Mouse (Mus musculus) stomach, embryonic 16.5 days (tissue): ENCODE data around the gene Ccdc9b. TPM values are rescaled to one million over a fixed set of nuclear protein-coding genes. Genes with fewer than 3 reads are reported as not detected.

Experiments used
- ATAC-seq: fragments of 200-750 bp; cut with Nextera tagmentation; 2 replicates; pipeline ENCODE4 v1.8.0; 2017; ENCODE audit warnings: moderate number of reproducible peaks, moderate TSS enrichment; ENCODE audit not compliant: insufficient read depth, low FRiP score
- H3K27ac ChIP-seq: fragments of 300-500 bp; sonication (generic); 2 replicates; pipeline ENCODE4 v1.5.1; 2014; ENCODE audit warnings: low read length
- H3K27me3 ChIP-seq: fragments of 300-500 bp; sonication (generic); 2 replicates; pipeline ENCODE4 v1.6.1; 2014; ENCODE audit warnings: low read length, control low read depth, mixed read lengths; ENCODE audit not compliant: control insufficient read depth, insufficient read depth
- H3K36me3 ChIP-seq: fragments of 300-500 bp; sonication (generic); 2 replicates; pipeline ENCODE4 v1.6.1; 2014; ENCODE audit warnings: low read length; ENCODE audit not compliant: control insufficient read depth, insufficient read depth
- H3K4me1 ChIP-seq: fragments of 300-500 bp; sonication (generic); 2 replicates; pipeline ENCODE4 v1.6.1; 2014; ENCODE audit warnings: low read length, control low read depth, mixed read lengths; ENCODE audit not compliant: control insufficient read depth, insufficient read depth
- H3K4me2 ChIP-seq: fragments of 300-500 bp; sonication (generic); 2 replicates; pipeline ENCODE4 v1.6.1; 2014; ENCODE audit warnings: low read depth, low read length, mixed read lengths
- H3K4me3 ChIP-seq: fragments of 300-500 bp; sonication (generic); replicated peaks from 2 replicates; pipeline ENCODE4 v1.5.1; 2014; ENCODE audit warnings: mild to moderate bottlenecking, low read length
- H3K9ac ChIP-seq: fragments of 300-500 bp; sonication (generic); 2 replicates; pipeline ENCODE4 v1.6.1; 2014; ENCODE audit warnings: low read length
- H3K9me3 ChIP-seq: fragments of 300-500 bp; sonication (generic); replicated peaks from 2 replicates; pipeline ENCODE4 v1.6.1; 2016; ENCODE audit warnings: low read length, control low read depth; ENCODE audit not compliant: control insufficient read depth
- WGBS: fragments of 180-500 bp; shearing (Covaris S2); extraction: QIAGEN DNeasy Blood & Tissue Kit; methylation state at CpG from one replicate; pipeline ENCODE4 v1.1.7; 2014; 5-methylcytosine and 5-hydroxymethylcytosine counted together
- polyA plus RNA-seq: library from polyadenylated mRNA; unstranded; fragments of >200 nt; fragmentation: Nextera tagmentation; extraction: Ambion mirVana; gene quantifications from 2 replicates; pipeline ENCODE4 v1.2.1, GENCODE M21; 2015

Gene Ccdc9b
- polyA plus RNA-seq, 1 experiment from 2014 or later: 2.9 TPM

- no peaks in the 10 kb centered on the region; the same call in 1 of the 2 replicates for H3K27me3 ChIP-seq
- no peak overlapping the region for H3K9ac ChIP-seq
- no peak overlapping the region for H3K4me2 ChIP-seq
- H3K4me3 ChIP-seq: no peak overlapping the region
- 4% methylated on average over 3 of the region's 3 CpGs for WGBS
- peak; percentile 45; the same call in 1 of the 2 replicates for ATAC-seq
- no peak overlapping the region for H3K27ac ChIP-seq
- H3K9me3 ChIP-seq: no peaks in the 10 kb centered on the region
- no peaks in the 10 kb centered on the region for H3K36me3 ChIP-seq
- H3K4me1 ChIP-seq: peaks cover 18% of the 10 kb centered on the region
These were observed 31.9 kb downstream of the Ccdc9b start for GRCm38 (mm10) chr2:118730622-118730915.

- Histone ChIP-seq H3K27ac (no peak overlapping the region), H3K9ac (no peak overlapping the region), H3K27me3 (no peaks in the 10 kb centered on the region; the same call in 1 of the 2 replicates), H3K4me3 (no peak overlapping the region), H3K36me3 (no peaks in the 10 kb centered on the region), H3K4me2 (no peak overlapping the region), H3K4me1 (peaks cover 18% of the 10 kb centered on the region), H3K9me3 (no peaks in the 10 kb centered on the region)
- 21% methylated on average over 8 of the region's 8 CpGs for WGBS
- ATAC-seq: no peak
These were observed 32.4 kb downstream of the Ccdc9b start for GRCm38 (mm10) chr2:118729816-118730621.

DNA sequence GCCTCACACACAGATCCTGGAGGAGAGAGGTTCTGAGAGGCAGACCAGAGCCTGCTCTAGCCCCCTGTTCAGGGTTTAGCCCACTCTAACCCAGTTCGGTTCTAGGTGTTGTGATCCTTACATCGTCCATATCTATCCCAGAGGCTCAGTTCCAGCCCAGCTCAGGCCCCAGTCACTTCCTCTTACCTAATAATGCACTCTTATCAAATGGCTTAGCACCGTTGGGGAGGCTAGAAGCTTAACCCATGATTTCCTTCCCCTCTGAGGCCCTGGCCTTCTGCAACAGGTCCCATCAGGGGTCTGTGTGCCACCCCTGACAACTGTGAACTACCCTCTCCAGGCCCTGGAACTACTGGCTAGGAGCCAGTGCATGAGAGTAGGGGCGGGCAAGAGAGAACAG is 33.3 kb downstream of the Ccdc9b start:
- H3K27ac ChIP-seq: 0 out of 2 replicates have a peak overlapping the region, but pooled peaks have one; percentile 18

DNA sequence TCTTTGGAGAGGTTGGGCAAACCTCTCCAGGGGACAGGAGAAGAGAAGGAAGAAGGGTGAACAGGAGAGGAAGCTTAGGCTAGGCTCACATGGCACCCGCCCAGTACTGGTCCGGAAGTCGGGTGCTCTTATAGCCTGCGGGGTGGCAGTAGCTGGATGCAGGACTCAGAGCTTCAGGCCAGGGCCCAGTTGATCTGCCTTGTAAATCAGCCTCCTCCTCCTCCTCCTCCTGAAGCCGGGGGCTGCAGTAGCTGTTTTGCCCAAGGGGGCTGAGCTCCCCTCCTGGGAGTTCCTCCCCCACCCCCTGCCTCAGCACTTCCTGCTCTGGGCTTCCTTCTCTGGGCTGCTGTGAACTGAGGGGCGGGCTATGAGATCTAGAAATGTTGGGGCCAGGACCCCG is 34.1 kb downstream of the Ccdc9b start, which contains the start of gene Plcb2:
TSS of gene Plcb2 (minus strand) at position 102 of the 400 bp plus-strand sequence.
- no peaks in the 10 kb centered on the region for H3K36me3 ChIP-seq
- H3K4me2 ChIP-seq: peak within 1 kb of the TSS; percentile 22
- peak within 1 kb of the TSS; percentile 57 for H3K27ac ChIP-seq
- no peaks in the 10 kb centered on the region; the same call in 1 of the 2 replicates for H3K27me3 ChIP-seq
- H3K4me1 ChIP-seq: peaks cover 18% of the 10 kb centered on the region
- H3K9ac ChIP-seq: peak within 1 kb of the TSS; percentile 4; the same call in 1 of the 2 replicates
- no peaks in the 10 kb centered on the region for H3K9me3 ChIP-seq
- H3K4me3 ChIP-seq: peak within 1 kb of the TSS; percentile 12; the same call in 1 of the 2 replicates
- WGBS: 16% methylated on average over 7 of the region's 7 CpGs
- peak; percentile 51; the same call in 1 of the 2 replicates for ATAC-seq

More for the DNA sequence above, 33.3 kb downstream of the Ccdc9b start:
- Histone ChIP-seq H3K9me3 (no peaks in the 10 kb centered on the region), H3K27me3 (no peaks in the 10 kb centered on the region; the same call in 1 of the 2 replicates), H3K4me3 (no peak overlapping the region), H3K36me3 (no peaks in the 10 kb centered on the region), H3K4me1 (peaks cover 18% of the 10 kb centered on the region), H3K4me2 (no peak overlapping the region), H3K9ac (no peak overlapping the region)
- WGBS: 41% methylated on average over 4 of the region's 4 CpGs
- no peak for ATAC-seq

GRCm38 (mm10) chr2:118727911-118728310 is 34.5 kb downstream of the Ccdc9b start:
- no peaks in the 10 kb centered on the region for H3K9me3 ChIP-seq
- H3K27me3 ChIP-seq: no peaks in the 10 kb centered on the region; the same call in 1 of the 2 replicates
- H3K4me1 ChIP-seq: peaks cover 18% of the 10 kb centered on the region
- H3K36me3 ChIP-seq: no peaks in the 10 kb centered on the region
- H3K9ac ChIP-seq: peak overlapping the region; percentile 4; the same call in 1 of the 2 replicates
- H3K27ac ChIP-seq: peak overlapping the region; percentile 57
- peak overlapping the region; percentile 22 for H3K4me2 ChIP-seq
- H3K4me3 ChIP-seq: peak overlapping the region; percentile 12; the same call in 1 of the 2 replicates
- WGBS: 13% methylated on average over 9 of the region's 9 CpGs
- ATAC-seq: no peak; the same call in 1 of the 2 replicates

DNA sequence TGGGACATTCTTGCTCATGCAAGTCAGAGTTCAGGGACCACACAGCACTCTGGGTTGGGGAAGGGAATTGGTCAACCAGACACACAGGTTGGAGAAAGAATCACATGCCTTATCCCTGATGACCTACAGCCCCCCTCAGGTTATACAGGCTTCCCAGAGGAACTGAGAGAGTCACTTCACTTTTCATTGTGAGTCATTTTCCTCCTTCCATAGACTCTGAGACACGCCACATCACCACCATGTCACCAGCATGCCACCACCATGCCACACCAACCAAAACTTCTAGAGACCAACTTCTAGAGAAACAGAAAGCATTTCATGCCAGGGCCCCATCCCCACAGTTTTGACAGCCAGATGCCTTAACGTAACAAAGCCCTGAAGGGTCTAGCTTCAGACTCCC is 35.6 kb downstream of the Ccdc9b start:
- H3K9me3 ChIP-seq: no peaks in the 10 kb centered on the region
- no peak for ATAC-seq
- no peak overlapping the region for H3K4me3 ChIP-seq
- H3K27me3 ChIP-seq: no peaks in the 10 kb centered on the region; the same call in 1 of the 2 replicates
- peaks cover 18% of the 10 kb centered on the region for H3K4me1 ChIP-seq
- no peak overlapping the region for H3K4me2 ChIP-seq
- H3K9ac ChIP-seq: no peak overlapping the region
- WGBS: 86% methylated on average over 2 of the region's 2 CpGs
- no peaks in the 10 kb centered on the region for H3K36me3 ChIP-seq
- no peak overlapping the region for H3K27ac ChIP-seq

DNA sequence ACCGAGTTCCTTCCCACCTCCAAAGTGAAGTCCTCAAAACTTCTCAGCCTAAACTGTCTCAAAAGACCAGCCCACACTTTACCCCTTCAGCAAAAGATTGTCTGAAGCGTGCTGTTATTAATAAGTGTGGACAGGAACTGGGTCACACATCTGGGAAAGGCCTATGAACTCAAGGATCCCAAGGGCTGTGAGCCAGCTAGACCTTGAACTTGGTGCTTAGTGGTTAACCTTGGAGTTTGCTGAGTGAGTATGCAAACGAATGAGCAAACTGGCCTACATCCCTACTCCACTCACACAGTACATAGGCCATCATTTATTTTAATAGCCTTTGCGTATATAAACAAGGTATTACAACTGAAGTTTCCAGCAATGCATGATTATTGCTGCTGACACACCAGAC is 37.0 kb downstream of the Ccdc9b start:
- Histone ChIP-seq H3K27me3 (no peaks in the 10 kb centered on the region), H3K4me1 (peaks cover 16% of the 10 kb centered on the region), H3K9ac (no peak overlapping the region), H3K27ac (no peak overlapping the region), H3K4me2 (no peak overlapping the region), H3K4me3 (no peak overlapping the region), H3K9me3 (no peaks in the 10 kb centered on the region), H3K36me3 (no peaks in the 10 kb centered on the region)
- 72% methylated on average over 4 of the region's 4 CpGs for WGBS
- no peak for ATAC-seq

- Histone ChIP-seq H3K27ac (no peak overlapping the region), H3K36me3 (no peaks in the 10 kb centered on the region), H3K9ac (no peak overlapping the region), H3K4me3 (no peak overlapping the region), H3K9me3 (no peaks in the 10 kb centered on the region), H3K4me1 (peaks cover 9% of the 10 kb centered on the region), H3K4me2 (no peak overlapping the region), H3K27me3 (no peaks in the 10 kb centered on the region)
- WGBS: 78% methylated on average over 15 of the region's 15 CpGs
- no peak for ATAC-seq
These were observed 38.6 kb downstream of the Ccdc9b start for GRCm38 (mm10) chr2:118723693-118724486.

DNA sequence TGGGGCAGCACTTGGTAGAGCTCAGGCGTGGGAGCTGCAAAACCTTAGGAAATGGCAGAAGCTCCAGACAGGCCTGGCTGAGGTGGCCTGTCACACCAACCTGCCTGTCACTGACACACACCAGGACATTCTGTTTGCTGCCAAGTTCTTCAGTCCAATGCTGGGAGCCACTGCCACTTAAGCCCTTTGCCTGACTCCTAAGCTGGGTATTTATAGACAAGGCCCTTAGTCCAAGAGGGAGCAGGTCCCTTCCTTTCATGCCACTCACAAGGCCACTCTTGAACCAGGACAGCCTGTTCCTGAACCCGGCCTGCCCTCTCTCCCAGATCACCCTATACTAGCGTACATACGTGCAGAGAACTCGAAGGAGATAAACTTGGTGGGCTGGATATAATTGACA is 45.8 kb downstream of the Ccdc9b start:
- WGBS: 83% methylated on average over 5 of the region's 5 CpGs
- peaks cover under 1% of the 10 kb centered on the region; the same call in 1 of the 2 replicates for H3K4me1 ChIP-seq
- no peaks in the 10 kb centered on the region for H3K36me3 ChIP-seq
- H3K4me2 ChIP-seq: no peak overlapping the region
- no peak overlapping the region for H3K27ac ChIP-seq
- no peaks in the 10 kb centered on the region for H3K9me3 ChIP-seq
- H3K27me3 ChIP-seq: peaks cover 11% of the 10 kb centered on the region
- ATAC-seq: no peak
- no peak overlapping the region for H3K4me3 ChIP-seq
- H3K9ac ChIP-seq: no peak overlapping the region
